Mouse (Mus musculus) testis, postnatal 14 days (tissue): ENCODE measurements around the gene Nxph3.

Experiments used
- DNase-seq: peaks from one replicate; pipeline ENCODE4 v3.0.0; 2021; ENCODE audit warnings: low spot score

Nxph3 gene

GRCm38 (mm10) chr11:95493010-95493409 is 21.4 kb downstream of the Nxph3 start:
- no peak for DNase-seq

- no peak for DNase-seq
Observed at GRCm38 (mm10) chr11:95492256-95492655, 22.1 kb downstream of the Nxph3 start.

- no peak for DNase-seq
Observed at GRCm38 (mm10) chr11:95490104-95490503, 24.3 kb downstream of the Nxph3 start.

- no peak for DNase-seq
Observed at GRCm38 (mm10) chr11:95487237-95487636, 27.1 kb downstream of the Nxph3 start.

- DNase-seq, result no peak
Observed at GRCm38 (mm10) chr11:95485634-95486033, 28.7 kb downstream of the Nxph3 start.

- no peak for DNase-seq
Observed at GRCm38 (mm10) chr11:95480662-95481061, 33.7 kb downstream of the Nxph3 start.

GRCm38 (mm10) chr11:95479458-95479857 is 34.9 kb downstream of the Nxph3 start:
- no peak for DNase-seq

- no peak for DNase-seq
Observed at GRCm38 (mm10) chr11:95476323-95476722, 38.0 kb downstream of the Nxph3 start.

- DNase-seq, result no peak
Observed at GRCm38 (mm10) chr11:95473456-95473855, 40.9 kb downstream of the Nxph3 start.

- DNase-seq, result no peak
Observed at GRCm38 (mm10) chr11:95472942-95473341, 41.4 kb downstream of the Nxph3 start.

- DNase-seq, result no peak
Observed at GRCm38 (mm10) chr11:95467731-95468130, 46.6 kb downstream of the Nxph3 start.

GRCm38 (mm10) chr11:95462168-95462567 is 52.2 kb downstream of the Nxph3 start:
- no peak for DNase-seq

- no peak for DNase-seq
Observed at GRCm38 (mm10) chr11:95460872-95461271, 53.5 kb downstream of the Nxph3 start.
